Mouse (Mus musculus): ENCODE data around the gene Plekhh3.
"Not testable (repeated sequence)": the region's sequence is repeated elsewhere in the genome, so short reads cannot be mapped to it uniquely, and the experiment has no call there.

Gene Plekhh3

GRCm38 (mm10) chr11:101149178-101150105 is 21.7 kb downstream of the Plekhh3 start:
- DNase-seq (ENCODE audit: low spot score), result no peak

DNA sequence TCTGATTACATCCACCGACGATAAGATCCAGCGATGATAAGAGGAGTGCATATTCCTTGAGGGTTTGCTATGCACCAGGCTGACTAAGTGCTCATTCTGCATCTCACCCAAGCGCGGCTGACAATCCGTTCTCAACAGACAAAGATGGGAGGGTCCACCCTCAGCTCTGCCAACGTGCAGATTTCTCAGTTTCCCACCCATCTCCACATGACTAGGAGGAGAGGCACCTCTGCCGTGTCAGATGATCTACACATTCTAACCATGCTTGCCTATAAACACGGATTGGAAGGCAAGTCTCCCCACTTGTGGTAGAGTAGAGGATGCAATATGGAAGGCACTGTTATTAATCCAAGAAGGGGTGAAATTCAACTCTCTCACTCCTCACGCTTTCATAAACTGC is 22.4 kb downstream of the Plekhh3 start:
- no peak for DNase-seq (ENCODE audit: low spot score)

DNA sequence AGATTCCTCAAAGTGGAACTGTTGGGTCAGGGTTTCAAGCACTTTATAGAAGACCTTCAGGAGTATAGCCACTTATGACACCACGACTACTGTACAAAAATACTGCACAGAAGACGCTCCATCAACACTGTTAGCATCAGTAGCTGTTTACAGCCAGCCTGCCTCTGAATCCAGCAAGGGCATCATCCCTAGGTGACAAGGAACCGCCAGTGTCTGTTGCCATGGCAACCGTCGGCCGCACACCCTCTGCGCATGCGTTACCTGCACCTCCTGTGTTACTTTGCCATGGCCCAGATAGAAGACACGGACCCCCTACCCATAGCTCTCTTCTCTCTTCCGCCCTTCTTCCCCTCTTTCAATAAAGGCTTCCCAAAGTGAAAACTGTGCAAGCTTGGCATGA is 24.8 kb downstream of the Plekhh3 start:
- no peak for DNase-seq (ENCODE audit: low spot score)

DNA sequence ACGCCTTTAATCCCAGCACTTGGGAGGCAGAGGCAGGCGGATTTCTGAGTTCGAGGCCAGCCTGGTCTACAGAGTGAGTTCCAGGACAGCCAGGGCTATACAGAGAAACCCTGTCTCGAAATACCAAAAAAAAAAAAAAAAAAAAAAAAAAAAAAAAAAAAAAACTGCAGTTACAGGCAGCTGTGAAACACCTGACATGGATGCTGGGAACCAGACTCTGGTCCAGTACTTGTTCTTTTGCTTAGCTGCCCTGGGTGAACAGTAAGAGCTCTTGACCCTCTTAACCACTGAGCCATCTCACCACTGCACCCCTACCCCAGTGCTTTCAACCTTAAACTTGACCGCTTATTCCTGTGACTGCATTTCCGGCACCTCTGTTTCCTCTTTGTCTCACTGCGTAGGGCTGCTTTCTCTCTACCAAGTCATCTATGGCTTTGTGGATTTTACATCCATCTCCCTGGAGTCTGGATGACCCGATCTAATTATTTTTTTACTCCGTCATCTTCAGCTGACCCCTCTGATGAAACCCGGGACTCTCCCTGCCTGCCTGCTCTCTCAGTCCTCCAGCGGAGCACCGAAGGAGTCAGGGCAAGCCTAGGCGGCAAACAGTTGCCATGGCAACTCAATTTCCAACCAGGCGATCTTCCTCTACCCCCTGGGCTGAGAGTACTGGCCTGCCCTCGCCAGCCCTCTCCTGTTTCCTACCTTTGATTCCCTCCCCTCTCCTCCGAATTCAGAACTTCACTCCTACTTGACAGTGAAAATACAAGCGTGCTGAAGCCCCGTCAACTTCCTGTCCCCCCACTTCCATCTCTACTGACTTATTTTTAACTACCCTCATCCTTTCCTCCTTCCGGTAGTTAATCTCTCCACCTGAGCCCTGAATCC is 27.6 kb downstream of the Plekhh3 start:
- DNase-seq (ENCODE audit: low spot score), result no peak

DNA sequence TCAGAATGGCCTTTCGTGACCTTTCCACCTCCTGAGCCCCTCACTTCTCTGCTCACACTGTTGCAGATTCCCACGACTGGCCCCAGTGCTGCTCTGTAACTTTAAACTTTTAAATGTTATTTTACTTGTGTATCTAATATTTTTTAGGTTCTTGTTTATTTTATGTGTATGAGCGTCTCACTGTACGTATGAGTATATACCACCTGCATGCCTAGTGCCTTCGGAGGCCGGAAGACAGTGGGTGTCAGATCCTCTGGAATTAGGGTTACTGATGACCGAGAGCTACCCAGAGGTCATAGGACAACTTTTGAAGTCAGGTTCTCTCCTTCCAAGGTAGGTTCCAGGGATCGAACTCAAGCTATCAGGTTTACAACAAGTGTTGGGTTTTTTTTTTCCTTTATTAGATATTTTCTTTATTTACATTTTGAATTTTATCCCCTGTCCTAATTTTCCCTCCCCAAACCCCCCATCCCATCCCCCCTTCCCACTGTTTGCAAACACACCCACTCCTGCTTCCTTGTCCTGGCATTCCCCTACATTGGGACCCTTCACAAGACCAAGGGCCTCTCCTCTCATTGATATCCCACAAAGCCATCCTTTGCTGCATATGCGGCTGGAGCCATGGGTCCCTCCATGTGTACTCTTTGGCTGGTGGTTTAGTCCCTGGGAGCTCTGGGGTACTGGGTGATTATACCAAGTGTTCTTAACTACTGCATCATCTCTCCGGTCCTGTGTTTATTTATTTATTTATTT is 28.8 kb downstream of the Plekhh3 start:
- no peak for DNase-seq (ENCODE audit: low spot score)

DNA sequence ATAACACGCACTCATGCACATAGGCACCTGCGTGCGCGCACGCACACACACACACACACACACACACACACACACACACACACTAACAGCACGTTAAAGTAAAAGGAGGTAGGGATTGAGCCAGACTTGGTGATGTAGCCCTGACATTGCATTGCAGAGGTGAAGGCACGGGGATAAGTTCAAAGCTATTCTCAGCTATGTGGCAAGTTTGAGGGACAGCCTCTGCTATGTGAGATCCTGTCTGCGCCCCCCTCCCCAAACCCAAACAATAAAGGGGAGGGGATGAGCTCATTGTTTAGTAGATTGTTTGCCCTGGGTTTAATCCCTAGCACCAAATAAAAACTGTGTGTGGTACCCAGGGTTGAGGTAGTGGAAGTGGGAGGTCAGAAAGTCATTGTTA is 30.1 kb downstream of the Plekhh3 start:
- DNase-seq (ENCODE audit: low spot score), result no peak

DNA sequence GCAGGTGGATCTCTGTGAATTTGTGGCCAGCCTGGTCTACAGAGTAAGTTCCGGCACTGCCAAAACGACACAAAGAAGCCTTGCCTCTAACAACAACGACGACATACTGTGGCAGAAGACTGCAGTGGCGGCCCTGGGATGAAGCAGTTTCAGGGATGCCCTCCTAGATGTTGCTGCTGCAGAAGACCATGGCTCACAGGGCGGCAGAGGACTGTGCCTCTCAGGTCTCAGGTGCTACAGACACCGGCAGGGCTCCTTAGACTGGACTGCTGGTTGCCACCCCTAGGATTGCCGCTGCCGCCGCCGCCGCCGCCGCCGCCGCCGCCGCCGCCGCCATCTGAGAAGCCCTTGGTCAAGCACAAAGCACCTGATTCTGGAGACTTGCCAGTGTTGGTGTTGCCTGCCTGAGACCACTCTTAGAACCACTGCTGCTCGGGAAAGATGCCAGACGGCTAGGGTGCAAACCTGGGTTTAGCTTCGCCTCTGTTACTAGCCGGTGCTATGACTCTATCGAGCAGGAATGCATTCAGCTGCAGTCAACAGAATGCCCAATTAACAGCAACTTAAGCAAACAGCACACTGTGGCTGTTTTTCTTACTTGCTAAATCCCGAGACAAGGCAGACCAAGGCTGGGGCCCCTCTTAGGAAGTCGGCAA is 30.9 kb downstream of the Plekhh3 start:
- DNase-seq (ENCODE audit: low spot score), result no peak

DNA sequence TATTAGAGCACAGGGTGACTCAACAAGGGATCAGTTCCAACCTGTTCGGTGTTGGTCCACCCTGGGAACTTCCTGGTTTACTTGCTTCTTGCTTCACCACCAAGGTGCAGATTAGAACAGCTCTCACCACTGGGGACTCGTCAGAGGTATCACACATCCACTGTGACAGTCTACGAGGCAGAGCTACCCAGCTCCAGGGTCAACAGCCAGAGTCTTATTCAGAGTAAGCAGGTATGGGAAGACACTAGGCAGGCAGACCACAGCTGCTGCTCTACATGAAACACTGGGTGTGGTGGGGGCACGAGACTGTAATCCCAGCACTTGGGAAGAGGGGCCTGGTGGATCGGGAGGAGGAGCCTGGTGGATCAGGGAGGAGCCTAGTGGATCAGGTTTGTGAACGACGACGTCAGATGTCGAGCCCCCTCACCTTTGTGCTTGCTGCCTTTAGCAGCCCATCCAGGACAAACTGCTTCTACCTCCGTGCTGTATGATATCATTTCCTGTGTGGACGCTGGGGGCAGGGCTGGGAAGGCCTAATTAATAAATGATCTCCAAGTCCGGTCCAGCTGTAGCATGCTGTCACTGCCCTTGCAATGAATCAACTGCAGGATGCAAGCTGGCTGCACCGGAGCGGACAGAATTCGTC is 32.5 kb downstream of the Plekhh3 start:
- DNase-seq (ENCODE audit: low spot score), result no peak

- DNase-seq (ENCODE audit: low spot score), result no peak
Observed at GRCm38 (mm10) chr11:101137000-101137399, 34.2 kb downstream of the Plekhh3 start.

DNA sequence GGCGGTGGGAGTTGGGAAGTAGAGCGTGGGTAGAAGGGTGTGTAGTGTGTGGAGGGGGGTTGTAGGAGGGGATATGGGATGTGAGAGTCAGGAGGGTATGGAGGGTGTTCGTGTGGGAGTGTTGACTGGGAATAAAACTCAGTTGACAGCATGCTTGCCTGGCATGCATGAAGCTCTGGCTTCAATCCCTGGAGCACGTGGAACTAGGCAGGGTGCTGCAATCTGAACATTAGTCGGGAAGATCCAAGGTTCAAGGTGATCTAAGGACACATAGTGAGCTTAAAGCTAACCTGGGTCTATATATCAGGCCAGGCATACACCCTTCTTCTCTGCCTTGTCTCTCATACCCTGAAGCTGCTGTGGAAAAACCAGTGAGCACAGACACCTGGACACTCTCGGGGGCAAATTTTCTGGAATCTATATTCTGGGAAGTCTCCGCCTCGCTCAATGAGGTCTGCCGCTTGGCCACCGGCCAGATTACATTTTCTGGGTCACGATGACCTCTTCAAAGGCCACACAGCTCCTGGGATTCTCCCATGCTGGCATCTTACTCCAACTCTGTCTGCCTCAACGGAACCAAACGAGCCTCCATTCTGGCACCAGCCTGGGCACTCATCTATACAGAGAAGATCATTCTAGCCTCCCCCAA is 36.8 kb downstream of the Plekhh3 start:
- DNase-seq (ENCODE audit: low spot score), result no peak

GRCm38 (mm10) chr11:101133037-101133436 is 38.1 kb downstream of the Plekhh3 start:
- no peak for DNase-seq (ENCODE audit: low spot score)

DNA sequence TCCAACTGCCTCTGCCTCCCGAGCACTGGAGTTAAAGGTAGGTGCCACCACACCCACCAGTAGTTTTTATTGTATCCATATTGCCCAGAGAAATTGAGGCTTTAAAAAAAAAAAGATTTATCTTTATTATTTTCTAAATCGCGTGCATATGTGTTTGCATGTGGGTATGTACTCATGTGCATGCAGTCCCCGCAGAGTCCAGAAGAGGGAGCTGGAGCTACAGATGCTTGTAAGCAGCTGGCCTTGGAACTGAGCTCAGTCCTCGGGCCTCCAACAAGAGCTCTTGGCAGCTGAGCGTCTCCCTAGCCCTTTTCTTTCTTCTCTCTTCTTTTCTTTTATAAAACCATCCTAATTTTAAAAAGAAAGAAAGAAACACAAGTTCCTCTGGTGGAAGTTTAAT is 39.5 kb downstream of the Plekhh3 start:
- no peak for DNase-seq (ENCODE audit: low spot score)

DNA sequence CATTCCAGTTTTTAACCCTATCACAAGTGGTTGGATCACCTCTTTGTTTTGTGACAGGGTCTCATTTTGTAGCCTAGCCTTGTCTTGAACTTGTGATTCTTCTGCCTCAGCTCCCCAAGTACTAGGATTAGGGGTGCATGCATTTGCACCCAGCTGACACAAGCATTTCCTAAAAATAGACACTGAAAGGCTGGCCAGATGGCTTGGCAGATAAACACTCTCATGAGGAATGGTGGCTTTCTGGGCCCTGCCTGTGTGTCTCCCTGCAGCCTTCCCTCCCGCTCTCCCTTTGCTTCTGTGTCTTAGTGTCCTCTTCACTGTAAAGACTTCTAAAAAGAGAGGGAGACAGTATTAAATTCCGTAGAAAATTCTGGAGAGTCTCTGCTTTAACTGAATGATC is 40.0 kb downstream of the Plekhh3 start:
- no peak for DNase-seq (ENCODE audit: low spot score)

DNA sequence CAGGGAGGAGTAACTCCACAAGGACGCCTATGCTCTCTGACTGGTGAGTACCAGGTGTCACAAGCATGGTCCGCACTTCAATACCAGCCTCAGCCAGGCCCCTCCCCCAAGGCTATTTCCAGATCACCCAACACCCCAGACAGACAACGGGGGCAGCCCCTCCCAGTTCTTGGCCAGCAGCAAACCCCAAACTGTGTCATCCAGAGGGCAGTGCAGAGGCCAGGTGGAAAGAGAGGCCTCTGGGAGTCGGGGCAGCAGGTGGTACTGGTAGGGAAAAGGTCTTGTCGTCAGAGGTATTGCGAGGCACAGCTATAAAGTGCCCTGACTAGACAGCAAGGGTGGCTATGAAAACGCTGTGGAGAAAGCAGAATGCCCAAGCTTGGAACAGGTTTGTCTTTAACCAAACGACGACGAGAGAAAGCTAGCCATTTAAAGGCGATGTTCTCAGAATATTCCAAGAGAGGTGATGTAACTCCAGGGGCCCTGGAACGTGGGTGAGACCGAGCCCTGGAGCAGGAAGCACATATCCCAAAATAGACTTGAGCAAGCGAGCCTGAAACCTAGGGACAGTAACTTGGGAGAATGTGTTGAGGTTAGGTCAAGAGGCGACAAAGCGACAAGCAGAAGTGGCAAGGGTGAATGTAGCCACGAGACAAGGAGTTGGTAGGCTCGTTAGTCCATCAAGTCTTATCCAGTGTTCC is 40.9 kb downstream of the Plekhh3 start:
- DNase-seq (ENCODE audit: low spot score), result no peak

DNA sequence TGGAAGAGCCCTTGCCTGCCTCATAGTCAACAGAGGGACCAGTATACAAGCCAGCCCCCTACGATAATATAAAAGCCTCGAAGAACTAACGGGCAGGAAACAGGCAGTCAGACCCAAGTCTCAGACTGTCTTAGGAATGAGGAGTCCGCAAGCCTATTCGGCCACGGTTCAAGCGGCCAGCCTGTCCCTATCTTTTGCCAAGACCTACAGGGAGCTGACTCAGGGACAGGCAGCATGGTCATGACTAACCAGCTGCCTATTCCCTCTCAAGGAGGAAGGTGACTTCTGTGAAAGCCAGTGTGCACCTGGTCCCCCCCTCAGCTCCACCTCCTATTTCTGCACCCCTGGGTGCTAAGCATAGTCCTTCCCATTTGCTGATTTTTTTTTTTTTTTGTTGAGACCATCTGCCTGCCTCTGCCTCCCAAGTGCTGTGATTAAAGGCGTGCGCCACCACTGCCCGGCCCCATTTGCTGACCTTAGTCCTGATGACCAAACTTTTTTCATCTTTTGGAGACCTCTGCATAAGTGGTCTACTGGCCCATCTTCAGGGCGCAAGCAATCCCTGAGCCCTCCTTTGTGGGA is 42.1 kb downstream of the Plekhh3 start:
- no peak for DNase-seq (ENCODE audit: low spot score)

GRCm38 (mm10) chr11:101127075-101127474 is 44.1 kb downstream of the Plekhh3 start:
- no peak for DNase-seq (ENCODE audit: low spot score)

- not testable (repeated sequence) for DNase-seq (ENCODE audit: low spot score)
Observed at GRCm38 (mm10) chr11:101125008-101125407, 46.1 kb downstream of the Plekhh3 start.

DNA sequence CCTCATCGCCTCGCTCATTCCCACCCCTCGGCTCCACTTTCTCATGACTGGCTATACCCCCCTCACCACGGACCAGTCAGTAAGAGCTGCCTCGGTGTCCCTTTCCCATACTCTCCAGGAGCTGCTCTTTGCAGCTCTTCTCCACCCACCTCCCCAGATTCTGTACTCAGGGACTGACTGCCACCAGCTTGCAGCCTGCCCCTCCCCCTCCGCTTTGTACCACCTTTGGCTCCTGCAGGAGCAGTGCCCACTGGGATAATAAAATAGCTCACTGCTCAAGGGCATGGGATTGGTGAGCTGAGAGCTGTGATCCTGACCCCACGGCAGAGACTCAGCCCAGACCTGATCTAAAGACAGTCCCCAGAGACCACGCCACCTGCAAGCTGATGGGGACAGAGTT is 46.7 kb downstream of the Plekhh3 start:
- not testable (repeated sequence) for DNase-seq (ENCODE audit: low spot score)

DNA sequence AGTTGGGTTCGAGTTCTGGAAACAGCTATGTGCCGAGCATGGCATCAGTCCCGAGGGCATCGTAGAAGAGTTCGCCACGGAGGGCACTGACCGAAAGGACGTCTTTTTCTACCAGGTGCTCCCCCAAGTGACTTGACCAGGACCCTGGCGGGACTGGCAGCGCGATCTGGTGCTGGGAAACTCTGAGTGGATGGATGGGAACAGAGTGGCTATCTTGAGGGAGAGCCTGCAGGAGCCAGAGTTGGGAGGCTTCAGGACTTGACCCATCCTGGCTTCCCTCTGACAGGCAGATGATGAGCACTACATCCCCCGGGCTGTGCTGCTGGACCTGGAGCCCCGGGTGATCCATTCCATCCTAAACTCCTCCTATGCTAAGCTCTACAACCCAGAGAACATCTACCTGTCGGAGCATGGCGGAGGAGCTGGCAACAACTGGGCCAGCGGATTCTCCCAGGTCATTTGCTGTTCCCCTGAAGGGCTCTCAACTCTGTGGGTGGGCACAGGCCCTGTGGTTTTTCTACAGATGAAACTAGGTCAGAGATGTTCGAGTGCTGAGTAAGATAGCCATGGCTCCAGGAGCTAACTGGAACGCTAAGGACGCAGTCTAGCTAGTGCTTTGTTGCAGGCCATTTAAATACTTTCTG is 50.5 kb downstream of the Plekhh3 start:
- no peak for DNase-seq (ENCODE audit: low spot score)
